ENCODE assay signal across 9 mouse cellular contexts in the genomic region with DNA sequence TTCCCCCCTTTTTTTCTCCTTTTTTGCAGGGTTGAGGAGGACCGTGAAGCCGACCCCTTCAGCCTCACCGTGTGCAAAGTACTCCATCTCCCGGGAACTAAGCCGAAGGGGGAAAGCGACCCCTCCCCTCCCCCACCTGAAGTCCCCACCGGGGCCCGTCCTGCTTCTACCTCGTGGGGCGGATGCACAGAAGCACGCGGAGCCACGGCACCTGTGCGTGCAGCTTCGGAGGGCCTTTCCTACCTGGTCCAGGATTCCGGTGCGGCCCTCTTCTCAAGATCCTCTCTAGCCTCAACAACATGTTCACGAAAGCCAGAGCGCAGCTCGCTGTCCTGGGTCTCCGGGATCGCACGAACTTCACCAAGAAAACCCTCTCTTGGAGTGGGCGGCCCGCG. TPM values are rescaled to one million over a fixed set of nuclear protein-coding genes. Genes with fewer than 3 reads are reported as not detected.
DNase-seq lines count a peak whose midpoint lies in the region; ATAC-seq and TF ChIP-seq lines count a peak whose summit lies in the region.
"Had no signal": no experiment of that assay in that cellular context is flagged by ENCODE, and none has a peak within 500 bp of the region (broad histone marks: within the 10 kb centered on the region; RNA-seq: fewer than 3 reads in every experiment).

No protein-coding gene starts in this region.

- peak overlapping the region; percentile 59 for H3K9ac ChIP-seq in ES-Bruce4 (ENCODE audit: low read depth, poor library complexity, severe bottlenecking)
- peak overlapping the region; percentile 64 for H3K9ac ChIP-seq in heart, embryonic 14.5 days (ENCODE audit: low read length)
- H3K9ac ChIP-seq in liver, embryonic 16.5 days (ENCODE audit: low read depth, low read length) = no peak overlapping the region

- intact Hi-C loops in heart, postnatal 10 days (cut with DNase I) = loop anchor here (2.0 to 5.0 kb wide), 2 partner anchors 15 to 228 kb away; no protein-coding TSS in a partner anchor

- no peak overlapping the region for H3K27ac ChIP-seq in ES-Bruce4 (ENCODE audit: insufficient read depth, low read length)
- H3K27ac ChIP-seq in heart, embryonic 14.5 days (replicated peaks in 1 of 2; ENCODE audit: control insufficient read depth in 1 of 2, insufficient read depth in 1 of 2, low read depth in 2 of 2, low read length in 2 of 2) = no peak overlapping the region
- H3K27ac ChIP-seq in liver, embryonic 16.5 days (ENCODE audit: low read length) = no peak overlapping the region

- 1% methylated on average over 26 of the region's 26 CpGs for WGBS in heart, embryonic 14.5 days
- WGBS in liver, embryonic 16.5 days (ENCODE audit: insufficient replicate concordance) = 2% methylated on average over 26 of the region's 26 CpGs

- TF ChIP-seq CTCF in ES-Bruce4 (IDR thresholded peaks at IDR 0.05; ENCODE audit: low read depth, low read length) = no peak

- no peak for TF ChIP-seq POLR2A in ES-Bruce4 (IDR thresholded peaks at IDR 0.05; ENCODE audit: insufficient read depth, low read length)

- peak; percentile 92 for DNase-seq in heart, adult 11 months
- no peak for DNase-seq in heart, postnatal 10 days
- no peak for DNase-seq in adrenal gland, adult 18-20 months (ENCODE audit: low spot score in 2 of 2)
- no peak for DNase-seq in ovary, postnatal 14 days (ENCODE audit: low spot score)
- DNase-seq in layer of hippocampus, adult 8-10 months (ENCODE audit: low spot score in 2 of 2) = no peak

- H3K27me3 ChIP-seq in ES-Bruce4 (ENCODE audit: control insufficient read depth, insufficient read depth, low read length, poor library complexity, severe bottlenecking) = peaks cover 9% of the 10 kb centered on the region
- peaks cover 88% of the 10 kb centered on the region for H3K27me3 ChIP-seq in heart, embryonic 14.5 days (ENCODE audit: control insufficient read depth, insufficient read depth, low read length)
- H3K27me3 ChIP-seq in liver, embryonic 16.5 days (ENCODE audit: control insufficient read depth, insufficient read depth, low read depth, low read length) = peaks cover 80% of the 10 kb centered on the region

- peak; percentile 27; the same call in 1 of the 2 replicates for ATAC-seq in heart, embryonic 14.5 days (ENCODE audit: insufficient number of reproducible peaks, insufficient read depth, low FRiP score, low read depth)
- ATAC-seq in liver, embryonic 16.5 days (ENCODE audit: low read depth) = no peak

- H3K9me3 ChIP-seq in ES-Bruce4 (replicated peaks; ENCODE audit: control insufficient read depth, insufficient read depth, low read length, poor library complexity, severe bottlenecking) = no peaks in the 10 kb centered on the region
- H3K9me3 ChIP-seq in heart, embryonic 14.5 days (ENCODE audit: control insufficient read depth, low read length) = no peaks in the 10 kb centered on the region
- H3K9me3 ChIP-seq in liver, embryonic 16.5 days (replicated peaks; ENCODE audit: control insufficient read depth, low read length) = no peaks in the 10 kb centered on the region

- TF ChIP-seq EP300 in ES-Bruce4 (IDR thresholded peaks at IDR 0.05; ENCODE audit: insufficient read depth, low read depth, low read length) = no peak

- peak overlapping the region; percentile 99 for H3K4me2 ChIP-seq in heart, embryonic 14.5 days (ENCODE audit: low read length)
- peak overlapping the region; percentile 76 for H3K4me2 ChIP-seq in liver, embryonic 16.5 days (ENCODE audit: low read depth, low read length)

- H3K4me3 ChIP-seq in ES-Bruce4 (ENCODE audit: low read depth, low read length) = peak overlapping the region; percentile 72
- peak overlapping the region; percentile 64 for H3K4me3 ChIP-seq in heart, embryonic 14.5 days (ENCODE audit: control insufficient read depth in 1 of 2, insufficient read depth in 1 of 2, low read depth in 1 of 2, low read length in 2 of 2)
- peak overlapping the region; percentile 65 for H3K4me3 ChIP-seq in liver, embryonic 16.5 days (ENCODE audit: low read depth, low read length)

- H3K36me3 ChIP-seq in ES-Bruce4 (ENCODE audit: control insufficient read depth, insufficient read depth, low read length, poor library complexity, severe bottlenecking) = no peaks in the 10 kb centered on the region; the same call in 1 of the 2 replicates
- H3K36me3 ChIP-seq in heart, embryonic 14.5 days (ENCODE audit: control insufficient read depth, insufficient read depth, low read length) = no peaks in the 10 kb centered on the region
- no peaks in the 10 kb centered on the region for H3K36me3 ChIP-seq in liver, embryonic 16.5 days (ENCODE audit: control insufficient read depth, insufficient read depth)

- H3K4me1 ChIP-seq in ES-Bruce4 (ENCODE audit: control insufficient read depth, insufficient read depth, low read length) = no peaks in the 10 kb centered on the region
- H3K4me1 ChIP-seq in heart, embryonic 14.5 days (ENCODE audit: control insufficient read depth in 2 of 2, insufficient read depth in 2 of 2, low read length in 2 of 2) = peaks cover 0 to 5% of the 10 kb centered on the region in 2 experiments; a peak in 2 of 4 replicates
- no peaks in the 10 kb centered on the region; the same call in 1 of the 2 replicates for H3K4me1 ChIP-seq in liver, embryonic 16.5 days (ENCODE audit: control insufficient read depth, low read depth, low read length)

RNA-seq across cellular contexts. Expression of gene Cdkn2a, which starts 0.4 kb away (rescaled TPM):
- total RNA-seq in heart, postnatal 10 days (2021) = under 1 TPM; 0.40 to 0.89 TPM
- 15.1 and 16.0 TPM in 2 replicates for polyA plus RNA-seq in ES-Bruce4 (2011; ENCODE audit: insufficient read depth, insufficient read length, low read depth, missing spikeins)
- not detected in 2 replicates for polyA plus RNA-seq in heart, embryonic 14.5 days (2014; fragmentation: Nextera tagmentation; extraction: Ambion mirVana)
- polyA plus RNA-seq in liver, embryonic 16.5 days (2015; fragmentation: Nextera tagmentation; extraction: Ambion mirVana) = not detected in 2 replicates
- 1 to 10 TPM; 8.3 to 9.0 TPM for total RNA-seq in adrenal gland, adult 18-20 months (2021)
- total RNA-seq in layer of hippocampus, adult 8-10 months (2022) = 1 to 10 TPM in 2 of 4 experiments, under 1 TPM in 1, not detected in 1; 0.62 to 1.4 (median 1.1) TPM
- polyA plus RNA-seq: C2C12 had no signal

RNA-seq across cellular contexts. Expression of gene Cdkn2b, which starts 16.8 kb away (rescaled TPM):
- under 1 TPM; 0.55 to 0.87 TPM for total RNA-seq in heart, postnatal 10 days (2021)
- polyA plus RNA-seq in ES-Bruce4 (2011; ENCODE audit: insufficient read depth, insufficient read length, low read depth, missing spikeins) = 8.3 and 12.0 TPM in 2 replicates
- 1.2 and 1.3 TPM in 2 replicates for polyA plus RNA-seq in heart, embryonic 14.5 days (2014; fragmentation: Nextera tagmentation; extraction: Ambion mirVana)
- polyA plus RNA-seq in liver, embryonic 16.5 days (2015; fragmentation: Nextera tagmentation; extraction: Ambion mirVana) = 0.15 TPM in 1 of 2 replicates, not detected in the other
- 10 to 100 TPM; 11.3 to 12.8 TPM for total RNA-seq in adrenal gland, adult 18-20 months (2021)
- 1 to 10 TPM; 1.3 to 2.1 (median 1.7) TPM for total RNA-seq in layer of hippocampus, adult 8-10 months (2022)
- polyA plus RNA-seq: C2C12 had no signal
